In the genomic region with DNA sequence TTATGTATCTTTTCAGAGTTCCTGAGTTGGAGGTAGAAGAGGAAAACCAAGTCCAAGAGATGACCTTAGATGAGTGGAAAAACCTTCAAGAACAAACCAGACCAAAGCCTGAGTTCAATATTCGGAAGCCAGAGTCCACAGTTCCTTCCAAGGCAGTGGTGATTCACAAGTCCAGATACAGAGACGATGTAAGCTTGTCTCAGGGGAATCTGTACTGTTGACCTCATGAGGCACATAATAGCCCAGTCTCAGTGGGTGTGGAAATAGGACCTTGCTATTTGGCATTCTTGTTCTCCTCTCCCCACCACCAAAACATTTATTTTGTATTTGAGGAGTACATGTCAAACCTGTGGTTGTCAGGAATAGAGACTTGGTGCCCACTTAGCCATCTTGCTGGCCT, we compare ENCODE assay signal across 22 mouse cellular contexts. TPM values are rescaled to one million over a fixed set of nuclear protein-coding genes. Genes with fewer than 3 reads are reported as not detected.
DNase-seq lines count a peak whose midpoint lies in the region; ATAC-seq and TF ChIP-seq lines count a peak whose summit lies in the region.
"Had no signal": no experiment of that assay in that cellular context is flagged by ENCODE, and none has a peak within 500 bp of the region (broad histone marks: within the 10 kb centered on the region; RNA-seq: fewer than 3 reads in every experiment).

No protein-coding gene starts in this region.

- peaks cover 15% of the 10 kb centered on the region for H3K36me3 ChIP-seq in liver, adult 2 months (ENCODE audit: control insufficient read depth, insufficient read depth, low read length)
- 0 out of 2 replicates have a peak, but pooled peaks cover 4% of the 10 kb centered on the region for H3K36me3 ChIP-seq in liver, embryonic 12.5 days
- H3K36me3 ChIP-seq in small intestine, adult 2 months (ENCODE audit: control insufficient read depth, insufficient read depth, low read length): peaks cover 2% of the 10 kb centered on the region; the same call in 1 of the 2 replicates
- H3K36me3 ChIP-seq: forebrain, embryonic 15.5 days had no signal

- peaks cover 40% of the 10 kb centered on the region for H3K4me1 ChIP-seq in liver, adult 2 months (ENCODE audit: control insufficient read depth, insufficient read depth, low read length)
- H3K4me1 ChIP-seq in liver, embryonic 12.5 days: no peaks in the 10 kb centered on the region
- peaks cover 5% of the 10 kb centered on the region; the same call in 1 of the 2 replicates for H3K4me1 ChIP-seq in small intestine, adult 2 months (ENCODE audit: control insufficient read depth, insufficient read depth, insufficient read length, low read length)
- H3K4me1 ChIP-seq: embryonic facial prominence, embryonic 12.5 days; embryonic facial prominence, embryonic 15.5 days; forebrain, embryonic 15.5 days; hindbrain, embryonic 12.5 days; hindbrain, embryonic 15.5 days had no signal

- no peak for ATAC-seq in liver, embryonic 12.5 days
- ATAC-seq: activated CD4-positive, CD25-positive, alpha-beta regulatory T cell, adult 4 months; forebrain, embryonic 15.5 days had no signal

- no peak overlapping the region for H3K4me2 ChIP-seq in liver, embryonic 12.5 days
- H3K4me2 ChIP-seq: embryonic facial prominence, embryonic 12.5 days; embryonic facial prominence, embryonic 15.5 days; forebrain, embryonic 15.5 days; heart, embryonic 11.5 days; hindbrain, embryonic 12.5 days; hindbrain, embryonic 15.5 days had no signal

- H3K27ac ChIP-seq in liver, adult 2 months (replicated peaks; ENCODE audit: insufficient read depth, low read depth, low read length): peak overlapping the region; percentile 72
- no peak overlapping the region for H3K27ac ChIP-seq in liver, embryonic 12.5 days
- H3K27ac ChIP-seq in small intestine, adult 2 months (ENCODE audit: insufficient read depth, low read depth, low read length): peak overlapping the region; percentile 50; the same call in 1 of the 2 replicates
- H3K27ac ChIP-seq in layer of hippocampus, adult 2 months: no peak overlapping the region
- H3K27ac ChIP-seq: embryonic facial prominence, embryonic 12.5 days; embryonic facial prominence, embryonic 15.5 days; forebrain, embryonic 15.5 days; heart, adult 2 months; hindbrain, embryonic 12.5 days; hindbrain, embryonic 15.5 days had no signal

- no peaks in the 10 kb centered on the region for H3K27me3 ChIP-seq in liver, adult 2 months (ENCODE audit: control insufficient read depth, insufficient read depth, low read length)
- H3K27me3 ChIP-seq in liver, embryonic 12.5 days (replicated peaks): no peaks in the 10 kb centered on the region
- no peaks in the 10 kb centered on the region for H3K27me3 ChIP-seq in small intestine, adult 2 months (ENCODE audit: control insufficient read depth, insufficient read depth, low read length)
- H3K27me3 ChIP-seq: embryonic facial prominence, embryonic 12.5 days; embryonic facial prominence, embryonic 15.5 days; forebrain, embryonic 15.5 days; hindbrain, embryonic 12.5 days; hindbrain, embryonic 15.5 days had no signal

- no peaks in the 10 kb centered on the region for H3K9me3 ChIP-seq in liver, embryonic 12.5 days (replicated peaks)
- H3K9me3 ChIP-seq: embryonic facial prominence, embryonic 12.5 days; embryonic facial prominence, embryonic 15.5 days; forebrain, embryonic 15.5 days; G1E; hindbrain, embryonic 12.5 days; hindbrain, embryonic 15.5 days had no signal

- H3K9ac ChIP-seq in liver, adult 2 months (ENCODE audit: low read depth, low read length): no peak overlapping the region
- H3K9ac ChIP-seq in liver, embryonic 12.5 days: no peak overlapping the region
- H3K9ac ChIP-seq: embryonic facial prominence, embryonic 12.5 days; embryonic facial prominence, embryonic 15.5 days; forebrain, embryonic 15.5 days; hindbrain, embryonic 12.5 days; hindbrain, embryonic 15.5 days had no signal

- no peak for TF ChIP-seq CTCF in liver, adult 2 months (IDR thresholded peaks at IDR 0.05; ENCODE audit: low read depth, low read length)
- no peak for TF ChIP-seq CTCF in small intestine, adult 2 months (IDR thresholded peaks at IDR 0.05; ENCODE audit: extremely low read depth, insufficient read length, insufficient replicate concordance, low read depth, low read length)
- TF ChIP-seq CTCF in layer of hippocampus, adult 2 months (conservative IDR thresholded peaks at IDR 0.05): no peak

- TF ChIP-seq POLR2A in liver, adult 2 months (IDR thresholded peaks at IDR 0.05; ENCODE audit: extremely low read depth, insufficient read depth, low read length): no peak
- TF ChIP-seq POLR2A in small intestine, adult 2 months (IDR thresholded peaks at IDR 0.05; ENCODE audit: low read depth, low read length): no peak

- no peak overlapping the region for H3K4me3 ChIP-seq in liver, adult 2 months (ENCODE audit: insufficient read depth, low read depth, low read length)
- no peak overlapping the region for H3K4me3 ChIP-seq in liver, embryonic 12.5 days
- no peak overlapping the region for H3K4me3 ChIP-seq in small intestine, adult 2 months (ENCODE audit: low read depth, low read length)
- H3K4me3 ChIP-seq in layer of hippocampus, adult 2 months: no peak overlapping the region
- H3K4me3 ChIP-seq: embryonic facial prominence, embryonic 12.5 days; embryonic facial prominence, embryonic 15.5 days; forebrain, embryonic 15.5 days; heart, adult 2 months; hindbrain, embryonic 12.5 days; hindbrain, embryonic 15.5 days had no signal

- H3K79me2 ChIP-seq in liver, adult 2 months (ENCODE audit: control insufficient read depth, insufficient read depth, low read length): no peaks in the 10 kb centered on the region

- DNase-seq in liver, adult 2 months (ENCODE audit: extremely low read depth, low read depth, low spot score): peak; percentile 52
- DNase-seq in MN1 (ENCODE audit: low spot score): peak; percentile 28
- no peak for DNase-seq in layer of hippocampus, adult 2 months (ENCODE audit: low spot score in 2 of 2)
- DNase-seq in retina, embryonic 14.5 days (ENCODE audit: low spot score): no peak
- DNase-seq: adrenal gland, adult 8-10 months; adrenal gland, postnatal 36 days; B cell, adult 2 months; cerebellum, adult 18-20 months; cerebellum, adult 9-10 months; cerebellum, postnatal 14 days; gastrocnemius, postnatal 25 days; heart, adult 2 months had no signal

- 50% methylated on average over 2 of the region's 2 CpGs for WGBS in liver, adult 2 months
- WGBS in liver, embryonic 12.5 days (ENCODE audit: insufficient replicate concordance): 66% methylated on average over 2 of the region's 2 CpGs
- WGBS in small intestine, adult 2 months: 66% methylated on average over 2 of the region's 2 CpGs

RNA-seq across cellular contexts. Expression of a gene that starts 20.5 kb away (rescaled TPM):
- 37.7 and 39.4 TPM in 2 replicates for total RNA-seq in liver, adult 2 months (2014; rRNA removed)
- polyA plus RNA-seq in liver, adult 2 months (2012; rRNA removed): 29.6 and 38.4 TPM in 2 replicates
- 14.0 TPM in 2 replicates for polyA plus RNA-seq in liver, embryonic 12.5 days (2016; fragmentation: Nextera tagmentation; extraction: Ambion mirVana)
- polyA plus RNA-seq in small intestine, adult 2 months (2012; rRNA removed): 6.5 and 8.7 TPM in 2 replicates
- total RNA-seq in layer of hippocampus, adult 2 months (2021): 100 to 1,000 TPM; 147 to 149 TPM

RNA-seq across cellular contexts. Expression of a gene that starts 29.1 kb away (rescaled TPM):
- 21.8 and 22.8 TPM in 2 replicates for total RNA-seq in liver, adult 2 months (2014; rRNA removed)
- 4.0 and 5.3 TPM in 2 replicates for polyA plus RNA-seq in liver, adult 2 months (2012; rRNA removed)
- polyA plus RNA-seq in liver, embryonic 12.5 days (2016; fragmentation: Nextera tagmentation; extraction: Ambion mirVana): 26.1 and 27.2 TPM in 2 replicates
- polyA plus RNA-seq in small intestine, adult 2 months (2012; rRNA removed): 1.8 and 3.0 TPM in 2 replicates
- total RNA-seq in layer of hippocampus, adult 2 months (2021): 10 to 100 TPM; 15.9 to 18.7 TPM

RNA-seq across cellular contexts. Expression of a gene that starts 52.9 kb away (rescaled TPM):
- 48.8 and 49.7 TPM in 2 replicates for total RNA-seq in liver, adult 2 months (2014; rRNA removed)
- 33.1 and 33.7 TPM in 2 replicates for polyA plus RNA-seq in liver, adult 2 months (2012; rRNA removed)
- polyA plus RNA-seq in liver, embryonic 12.5 days (2016; fragmentation: Nextera tagmentation; extraction: Ambion mirVana): 3.0 and 3.6 TPM in 2 replicates
- polyA plus RNA-seq in small intestine, adult 2 months (2012; rRNA removed): 3.9 and 7.1 TPM in 2 replicates
- total RNA-seq in layer of hippocampus, adult 2 months (2021): 1 to 10 TPM in 1 of 2 experiments, under 1 TPM in 1; 0.69 to 1.1 TPM
- polyA plus RNA-seq: G1E had no signal

Comparison
In these comparisons a context has a peak if more than half of its experiments do, and no peak if none do; other contexts are left out.
1. H3K27ac ChIP-seq: peak in liver, adult 2 months (single experiment) and small intestine, adult 2 months (single experiment); none in liver, embryonic 12.5 days (single experiment) and layer of hippocampus, adult 2 months (single experiment).
2. DNase-seq: peak in liver, adult 2 months (single experiment) and MN1 (single experiment); none in layer of hippocampus, adult 2 months (0 of 2) and retina, embryonic 14.5 days (single experiment).